Mouse (Mus musculus) small intestine, adult 10 weeks (tissue): ENCODE measurements around the gene Ptgds. TPM values are rescaled to one million over a fixed set of nuclear protein-coding genes. Genes with fewer than 3 reads are reported as not detected.

ENCODE experiments used
- polyA plus RNA-seq: library from polyadenylated mRNA; stranded (reverse); fragments of 350-450 nt; fragmentation: Illumina TruSeq; extraction: RNeasy Lipid Tissue Mini Kit (QIAGEN cat#74804); gene quantifications from one replicate; pipeline ENCODE4 v1.2.3, GENCODE M21; 2014; ENCODE audit warnings: low replicate concordance

Gene Ptgds
- polyA plus RNA-seq: not detected

DNA sequence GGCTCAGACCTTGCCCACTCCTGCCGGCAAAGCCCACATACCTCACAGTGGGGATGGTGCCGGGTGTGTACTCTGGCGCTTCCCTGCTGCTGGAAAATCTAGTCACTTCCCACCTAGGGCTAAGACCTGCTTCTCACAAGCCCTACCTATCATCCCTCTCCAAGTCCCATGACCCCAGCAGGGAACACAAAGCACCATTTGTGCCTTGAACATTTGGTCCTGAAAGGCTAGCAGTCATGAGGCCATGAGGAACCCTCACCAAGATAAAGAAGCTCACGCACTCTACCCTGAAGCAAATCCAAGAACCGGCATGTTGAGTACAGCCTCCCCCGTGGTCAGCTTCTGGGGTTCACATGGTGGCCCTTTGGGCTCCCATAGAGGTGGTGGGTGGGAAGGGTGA lies at the start of gene Ptgds:
Gene Ptgds, minus strand, starts transcription at position 78 of the 400 bp plus-strand sequence.

DNA sequence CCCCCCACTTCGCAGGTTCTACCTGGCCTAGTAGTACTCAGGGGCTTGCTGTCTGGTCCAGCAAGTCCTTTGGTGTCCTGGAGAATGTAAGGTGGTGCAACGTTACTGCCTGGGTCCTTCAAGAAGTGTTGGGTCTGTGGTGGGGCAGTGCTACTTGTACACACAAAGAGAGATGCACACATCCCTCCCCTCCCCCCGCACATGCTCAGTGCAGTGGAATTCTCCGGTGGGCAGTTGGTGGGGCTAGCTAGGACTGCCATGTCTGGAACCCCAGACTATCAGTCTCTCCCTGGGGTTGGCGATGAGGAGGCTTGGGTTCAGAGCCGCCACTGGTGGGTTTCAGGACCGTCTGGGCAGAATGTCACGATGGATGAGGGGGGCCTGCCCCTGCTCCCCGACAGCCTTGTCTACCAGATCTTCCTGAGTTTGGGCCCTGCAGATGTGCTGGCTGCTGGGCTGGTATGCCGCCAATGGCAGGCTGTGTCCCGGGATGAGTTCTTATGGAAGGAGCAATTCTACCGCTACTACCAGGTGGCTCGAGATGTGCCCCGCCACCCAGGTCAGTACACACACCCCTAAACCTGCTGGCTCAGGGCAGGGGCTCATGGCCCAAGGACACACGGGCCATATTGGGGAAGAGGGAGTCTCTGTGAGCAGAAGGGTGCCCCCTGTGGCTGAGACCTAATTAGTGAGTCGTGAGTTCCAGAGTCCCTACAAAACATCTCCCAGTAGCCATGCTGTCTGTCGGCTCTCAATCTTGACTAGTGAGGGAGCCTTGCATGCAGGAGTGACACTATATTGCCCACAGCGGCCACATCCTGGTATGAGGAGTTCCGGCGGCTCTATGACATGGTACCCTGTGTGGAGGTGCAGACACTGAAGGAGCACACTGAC lies 32.0 kb upstream of the Ptgds start, which contains the start of gene C8g:
Gene C8g, minus strand, starts transcription at position 127 of the 894 bp plus-strand sequence.

GRCm38 (mm10) chr2:25500576-25501405 lies 30.9 kb upstream of the Ptgds start, which contains the start of gene Fbxw5:
Gene Fbxw5 (plus strand): TSS chr2:25500750.

DNA sequence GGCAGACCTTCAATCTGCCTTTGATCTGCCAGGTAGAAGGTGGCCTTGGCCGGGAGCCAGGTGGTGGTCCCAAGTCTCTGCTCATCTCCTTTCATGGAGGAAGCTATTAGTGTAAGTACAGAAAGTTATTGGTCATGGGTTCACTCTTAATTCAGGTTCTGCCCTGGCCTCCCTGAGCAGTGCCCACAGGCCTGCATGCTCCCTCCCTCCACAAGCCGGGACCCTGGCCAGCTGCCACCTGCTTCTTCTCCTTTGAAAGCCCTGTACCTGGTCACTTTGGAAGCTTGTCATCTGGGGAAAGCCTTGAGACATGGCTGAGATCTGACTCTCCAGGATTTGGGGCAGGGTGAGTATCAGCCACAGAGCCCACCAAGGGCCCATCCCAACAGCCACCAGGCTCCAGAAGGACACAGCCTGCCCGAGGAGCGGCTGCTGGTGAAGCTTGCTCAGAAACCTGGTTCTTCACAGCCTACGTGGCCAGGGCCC lies 23.7 kb upstream of the Ptgds start, which contains the start of gene Lcn12:
Gene Lcn12, minus strand, starts transcription at position 436 of the 486 bp plus-strand sequence.

DNA sequence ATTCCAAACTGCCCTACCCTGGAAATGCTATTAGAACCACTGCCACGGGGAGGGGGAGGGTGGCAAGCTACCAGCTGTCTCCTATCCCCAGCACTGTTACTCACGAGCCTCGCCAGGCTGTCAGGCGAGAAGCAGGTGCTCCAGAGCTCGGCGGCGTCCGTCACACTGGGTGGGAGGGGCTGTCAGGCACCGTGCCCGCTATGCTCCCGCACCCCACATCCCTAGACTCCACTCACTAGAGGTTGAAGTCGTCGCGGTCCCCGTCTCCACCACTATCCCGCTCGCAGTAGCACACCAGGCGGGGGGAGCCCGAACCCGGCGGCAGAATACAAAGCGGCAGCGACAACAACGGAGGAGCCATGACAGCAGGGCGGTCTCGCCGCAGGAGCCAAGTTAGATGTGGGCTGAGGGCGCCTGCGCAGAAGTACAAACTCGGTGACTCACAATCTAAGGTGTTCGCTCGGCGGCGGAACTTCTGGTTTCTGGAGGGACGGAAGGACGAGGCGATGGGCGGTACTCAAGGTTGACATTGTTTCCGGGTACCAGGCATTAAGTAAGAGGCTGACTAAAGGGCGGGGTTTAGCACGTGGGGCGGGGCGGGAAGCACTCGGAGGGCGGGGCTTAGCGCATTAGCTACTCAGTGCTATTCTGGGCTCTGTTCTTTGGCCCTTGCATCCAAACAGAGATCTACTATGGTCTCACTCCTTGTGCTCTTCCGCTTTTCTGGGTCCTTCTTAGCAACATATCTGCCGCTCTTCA lies 9.1 kb downstream of the Ptgds start, which contains the start of gene Paxx:
Gene Paxx, minus strand, starts transcription at position 544 of the 759 bp plus-strand sequence.

DNA sequence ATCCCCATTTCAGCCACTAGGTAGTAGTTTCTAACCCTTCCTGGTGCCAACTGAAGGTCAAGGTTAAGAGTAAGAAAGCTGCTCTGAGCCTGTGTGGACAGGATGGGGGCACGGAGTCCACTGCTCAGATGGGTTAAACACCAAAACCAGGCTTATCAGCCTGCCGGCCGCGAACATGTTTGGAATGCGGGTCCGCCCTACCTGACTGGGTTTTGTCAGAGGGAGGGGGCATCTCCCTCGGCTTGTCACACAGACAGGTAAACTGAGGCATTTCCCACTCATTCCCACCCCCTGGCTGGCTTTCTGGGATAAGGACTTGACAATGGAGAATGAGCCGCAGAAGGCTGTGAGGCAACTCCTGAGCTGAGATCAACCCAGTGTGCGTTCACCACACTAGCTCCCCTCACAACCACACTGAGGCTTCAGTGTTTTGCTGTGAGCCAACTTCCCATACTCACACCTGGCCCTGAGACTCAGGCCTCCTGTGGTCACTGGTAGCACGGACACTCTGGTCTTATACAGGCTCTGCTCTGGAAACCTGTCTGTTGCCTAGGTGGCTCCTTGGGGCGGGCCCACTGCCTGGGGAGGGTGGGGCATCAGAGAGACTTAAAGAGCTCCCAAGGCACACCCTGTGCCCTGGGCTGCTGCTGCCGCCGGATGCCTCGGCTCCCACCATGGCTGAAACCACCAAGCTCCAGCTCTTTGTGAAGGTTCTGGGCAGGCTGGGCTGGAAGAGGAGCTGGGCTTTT lies 13.5 kb downstream of the Ptgds start, which contains the start of gene Clic3:
Gene Clic3, plus strand, starts transcription at position 634 of the 749 bp plus-strand sequence.

DNA sequence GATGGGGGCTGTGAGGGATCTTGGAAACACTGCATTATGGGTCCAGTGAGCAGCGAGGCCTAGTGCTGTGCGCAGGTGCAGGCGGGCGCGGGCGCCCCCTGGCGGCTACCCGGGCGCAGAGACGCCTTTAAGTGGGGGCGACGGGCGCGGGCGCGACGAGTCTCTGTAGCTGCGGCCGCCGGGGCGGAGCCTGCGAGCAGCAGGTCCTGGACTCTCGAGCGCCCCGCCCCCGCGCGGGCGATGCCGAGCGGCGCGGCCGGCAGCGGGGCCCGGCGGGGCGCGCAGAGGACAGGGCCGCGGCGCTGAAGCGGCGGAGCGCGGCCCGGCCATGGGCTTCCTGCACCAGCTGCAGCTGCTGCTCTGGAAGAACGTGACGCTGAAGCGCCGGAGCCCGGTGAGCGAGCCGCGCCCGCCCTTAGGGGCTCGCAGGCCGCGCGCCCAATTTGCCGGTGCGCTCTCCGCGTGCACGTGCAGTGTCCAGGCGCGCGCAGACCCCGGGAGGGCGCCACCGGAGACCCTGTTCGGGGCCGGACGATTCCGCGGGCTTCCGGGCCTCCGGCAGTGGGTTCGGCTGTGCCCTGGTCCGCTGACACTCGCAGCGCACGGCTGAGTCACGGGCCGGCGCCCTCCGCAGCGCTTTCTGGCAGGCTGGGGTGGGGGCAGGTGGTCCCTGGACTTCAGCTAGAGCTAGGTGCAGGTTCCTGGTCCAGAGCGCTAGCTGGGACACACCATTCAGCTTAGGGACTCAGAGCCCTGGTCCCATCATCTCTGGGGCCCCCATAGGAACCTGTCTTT lies 41.2 kb downstream of the Ptgds start, which contains the start of gene Abca2:
Gene Abca2, plus strand, starts transcription at position 262 of the 795 bp plus-strand sequence.

GRCm38 (mm10) chr2:25422587-25423410 lies 47.0 kb downstream of the Ptgds start, which contains the start of gene Fut7:
Gene Fut7 (plus strand): TSS chr2:25423267.

Other genes with a start within 250 kb of the Ptgds start
- gene Tubb4b, start 245.3 kb downstream of the Ptgds start, polyA plus RNA-seq: 46.6 TPM
- not detected for gene Slc34a3, start 235.7 kb downstream of the Ptgds start, polyA plus RNA-seq
- not detected for gene Rnf224, start 233.3 kb downstream of the Ptgds start, polyA plus RNA-seq
- gene Rnf208, start 227.8 kb downstream of the Ptgds start, polyA plus RNA-seq: not detected
- gene Cysrt1, start 227.6 kb downstream of the Ptgds start, polyA plus RNA-seq: not detected
- 0.93 TPM for gene AL732309.1, start 223.2 kb downstream of the Ptgds start, polyA plus RNA-seq
- not detected for gene Tmem203, start 214.6 kb downstream of the Ptgds start, polyA plus RNA-seq
- 2.3 TPM for gene Tprn, start 207.4 kb downstream of the Ptgds start, polyA plus RNA-seq
- 0.56 TPM for gene Ssna1, start 197.6 kb downstream of the Ptgds start, polyA plus RNA-seq
- 4.6 TPM for gene Anapc2, start 197.6 kb downstream of the Ptgds start, polyA plus RNA-seq
- not detected for gene Tmem210, start 181.9 kb downstream of the Ptgds start, polyA plus RNA-seq
- gene Lrrc26, start 180.1 kb downstream of the Ptgds start, polyA plus RNA-seq: 0.37 TPM
- gene Grin1, start 150.9 kb downstream of the Ptgds start, polyA plus RNA-seq: not detected
- 13.8 TPM for gene Man1b1, start 137.7 kb downstream of the Ptgds start, polyA plus RNA-seq
- 2.0 TPM for gene Dpp7, start 113.7 kb downstream of the Ptgds start, polyA plus RNA-seq
- gene Uap1l1, start 104.4 kb downstream of the Ptgds start, polyA plus RNA-seq: 5.0 TPM
- gene Sapcd2, start 97.7 kb downstream of the Ptgds start, polyA plus RNA-seq: 0.11 TPM
- not detected for gene Entpd2, start 74.2 kb downstream of the Ptgds start, polyA plus RNA-seq
- gene Npdc1, start 70.7 kb downstream of the Ptgds start, polyA plus RNA-seq: 4.4 TPM
- not detected for gene Fut7, start 46.8 kb downstream of the Ptgds start, polyA plus RNA-seq
- gene Abca2, start 41.3 kb downstream of the Ptgds start, polyA plus RNA-seq: 0.48 TPM
- not detected for gene Clic3, start 13.2 kb downstream of the Ptgds start, polyA plus RNA-seq
- gene Paxx, start 9.0 kb downstream of the Ptgds start, polyA plus RNA-seq: 5.1 TPM
- gene Lcn12, start 23.9 kb upstream of the Ptgds start, polyA plus RNA-seq: not detected
- gene Fbxw5, start 30.7 kb upstream of the Ptgds start, polyA plus RNA-seq: not detected
- not detected for gene C8g, start 31.7 kb upstream of the Ptgds start, polyA plus RNA-seq
- 0.78 TPM for gene Traf2, start 76.9 kb upstream of the Ptgds start, polyA plus RNA-seq
- 1.6 TPM for gene Edf1, start 87.8 kb upstream of the Ptgds start, polyA plus RNA-seq
- gene Mamdc4, start 104.8 kb upstream of the Ptgds start, polyA plus RNA-seq: not detected
- not detected for gene Phpt1, start 105.2 kb upstream of the Ptgds start, polyA plus RNA-seq
- gene Ajm1, start 111.7 kb upstream of the Ptgds start, polyA plus RNA-seq: not detected
- 29.1 TPM for gene Rabl6, start 138.5 kb upstream of the Ptgds start, polyA plus RNA-seq
- not detected for gene Ccdc183, start 147.6 kb upstream of the Ptgds start, polyA plus RNA-seq
- 0.85 TPM for gene Tmem141, start 152.0 kb upstream of the Ptgds start, polyA plus RNA-seq
- not detected for gene Fcna, start 158.0 kb upstream of the Ptgds start, polyA plus RNA-seq
- gene Lcn8, start 183.1 kb upstream of the Ptgds start, polyA plus RNA-seq: not detected
- gene Lcn5, start 187.9 kb upstream of the Ptgds start, polyA plus RNA-seq: not detected
- gene Lcn6, start 206.7 kb upstream of the Ptgds start, polyA plus RNA-seq: not detected
- gene Lcn10, start 212.7 kb upstream of the Ptgds start, polyA plus RNA-seq: not detected
- gene Obp2a, start 230.0 kb upstream of the Ptgds start, polyA plus RNA-seq: not detected
- gene Bmyc, start 236.7 kb upstream of the Ptgds start, polyA plus RNA-seq: 5.2 TPM